Mouse (Mus musculus) myocyte (in vitro differentiated cells): Measurements from ENCODE around the gene Rad51b.

ENCODE experiments used
- CEBPB ChIP-seq: IDR thresholded peaks from 2 replicates; pipeline ENCODE4 v1.6.1; 2011; ENCODE audit warnings: mild to moderate bottlenecking, moderate library complexity; ENCODE audit not compliant: poor library complexity, insufficient read depth, severe bottlenecking
- E2F4 ChIP-seq: IDR thresholded peaks from one replicate; pipeline ENCODE4 v1.6.1; 2011; ENCODE audit warnings: mild to moderate bottlenecking, control low read depth, moderate library complexity; ENCODE audit not compliant: insufficient read depth
- MAX ChIP-seq: IDR thresholded peaks from one replicate; pipeline ENCODE4 v1.6.1; 2011; ENCODE audit warnings: low read depth, mild to moderate bottlenecking, control low read depth
- MYOG ChIP-seq, 3 experiments: IDR thresholded peaks; one replicate each; pipeline ENCODE4 v1.6.1; 2011; ENCODE audit warnings: control low read depth in 2 of 3, low read depth in 2 of 3, mild to moderate bottlenecking in 2 of 3; ENCODE audit not compliant: insufficient read length in 2 of 3, control insufficient read depth in 1 of 3, insufficient read depth in 1 of 3
- POLR2A ChIP-seq: IDR thresholded peaks from one replicate; pipeline ENCODE4 v1.6.1; 2011; ENCODE audit warnings: low read depth, mild to moderate bottlenecking, control low read depth, moderate library complexity; ENCODE audit not compliant: insufficient read length
- POLR2AphosphoS2 ChIP-seq: IDR thresholded peaks from one replicate; pipeline ENCODE4 v1.6.1; 2011; ENCODE audit warnings: low read depth, control low read depth; ENCODE audit not compliant: insufficient read length
- REST ChIP-seq: IDR thresholded peaks from one replicate; pipeline ENCODE4 v1.6.1; 2011; ENCODE audit warnings: mild to moderate bottlenecking, control low read depth, moderate library complexity; ENCODE audit not compliant: insufficient read depth, insufficient read length
- SRF ChIP-seq: IDR thresholded peaks from one replicate; pipeline ENCODE4 v1.6.1; 2011; ENCODE audit warnings: low read depth; ENCODE audit not compliant: control insufficient read depth, insufficient read length
- TCF12 ChIP-seq: IDR thresholded peaks from one replicate; pipeline ENCODE4 v1.6.1; 2011; ENCODE audit warnings: mild to moderate bottlenecking, control low read depth; ENCODE audit not compliant: poor library complexity, insufficient read depth, severe bottlenecking
- TCF3 ChIP-seq: IDR thresholded peaks from one replicate; pipeline ENCODE4 v1.6.1; 2011; ENCODE audit warnings: low read depth, control low read depth; ENCODE audit not compliant: insufficient read length
- USF1 ChIP-seq: IDR thresholded peaks from one replicate; pipeline ENCODE4 v1.6.1; 2011; ENCODE audit warnings: low read depth, mild to moderate bottlenecking, control low read depth, moderate library complexity

- TF ChIP-seq USF1, result no peak
- TF ChIP-seq POLR2A, result no peak
- no peak for TF ChIP-seq TCF12
- no peak for TF ChIP-seq CEBPB
- no peak for TF ChIP-seq MYOG (IDR thresholded peaks at IDR 0.05; ENCODE audit: control insufficient read depth in 1 of 3, insufficient read depth in 1 of 3, insufficient read length in 2 of 3, low read depth in 2 of 3)
- TF ChIP-seq MAX, result no peak
- TF ChIP-seq SRF, result no peak
- no peak for TF ChIP-seq REST
- TF ChIP-seq E2F4, result no peak
- TF ChIP-seq POLR2AphosphoS2, result no peak
- no peak for TF ChIP-seq TCF3
Measured at GRCm38 (mm10) chr12:79806990-79807389, 509.9 kb downstream of the Rad51b start.
